Mouse (Mus musculus) bone marrow, adult 2 months (tissue): Measurements from ENCODE around the gene Sergef.

ENCODE experiments used
- CTCF ChIP-seq: fragments of 200-500 bp; IDR thresholded peaks from 2 replicates; pipeline ENCODE4 v1.5.1; 2011; ENCODE audit warnings: low read length, control low read depth; ENCODE audit not compliant: control insufficient read depth, insufficient read depth
- POLR2A ChIP-seq: fragments of 200-500 bp; IDR thresholded peaks from 2 replicates; pipeline ENCODE4 v1.6.1; 2011; ENCODE audit warnings: low read depth, mild to moderate bottlenecking, control low read depth, low read length, borderline replicate concordance; ENCODE audit not compliant: control insufficient read depth

- TF ChIP-seq CTCF, result no peak
- no peak for TF ChIP-seq POLR2A
Observed at GRCm38 (mm10) chr7:46529930-46530329, 109.7 kb downstream of the Sergef start.
